Mouse (Mus musculus): ENCODE data around the gene Cacnb4. TPM values are rescaled to one million over a fixed set of nuclear protein-coding genes. Genes with fewer than 3 reads are reported as not detected.

Cacnb4 gene
- polyA plus RNA-seq, 1 experiment from 2014 or later, result 3.5 TPM

GRCm38 (mm10) chr2:52529245-52529644, 147.4 kb downstream of the Cacnb4 start:
- no peak overlapping the region for H3K4me2 ChIP-seq (replicated peaks; ENCODE audit: low read depth, low read length)
- H3K4me1 ChIP-seq (ENCODE audit: control insufficient read depth, insufficient read depth, low read length), result no peaks in the 10 kb centered on the region
- no peak for ATAC-seq (ENCODE audit: insufficient number of reproducible peaks, insufficient read depth, low FRiP score, low read depth)
- no peaks in the 10 kb centered on the region for H3K36me3 ChIP-seq (ENCODE audit: control insufficient read depth, insufficient read depth, low read length)
- WGBS, result 88% methylated on average over 7 of the region's 7 CpGs
- H3K4me3 ChIP-seq (ENCODE audit: low read depth, low read length), result no peak overlapping the region
- no peak overlapping the region for H3K9ac ChIP-seq (replicated peaks; ENCODE audit: low read depth, low read length)
- H3K27me3 ChIP-seq (ENCODE audit: control insufficient read depth, insufficient read depth, low read length), result no peaks in the 10 kb centered on the region
- no peaks in the 10 kb centered on the region for H3K9me3 ChIP-seq (ENCODE audit: control insufficient read depth, low read depth, low read length)
- no peak overlapping the region for H3K27ac ChIP-seq (ENCODE audit: low read length)

- Histone ChIP-seq H3K27me3 (ENCODE audit: control insufficient read depth, insufficient read depth, low read length) (no peaks in the 10 kb centered on the region), H3K4me3 (ENCODE audit: low read depth, low read length) (no peak overlapping the region), H3K27ac (ENCODE audit: low read length) (no peak overlapping the region), H3K9ac (replicated peaks; ENCODE audit: low read depth, low read length) (no peak overlapping the region), H3K4me1 (ENCODE audit: control insufficient read depth, insufficient read depth, low read length) (no peaks in the 10 kb centered on the region), H3K36me3 (ENCODE audit: control insufficient read depth, insufficient read depth, low read length) (no peaks in the 10 kb centered on the region), H3K4me2 (replicated peaks; ENCODE audit: low read depth, low read length) (no peak overlapping the region), H3K9me3 (ENCODE audit: control insufficient read depth, low read depth, low read length) (no peaks in the 10 kb centered on the region)
- ATAC-seq (ENCODE audit: insufficient number of reproducible peaks, insufficient read depth, low FRiP score, low read depth), result no peak
- WGBS, result 84% methylated on average over 11 of the region's 11 CpGs
These were observed 150.6 kb downstream of the Cacnb4 start for GRCm38 (mm10) chr2:52525876-52526592.

- Histone ChIP-seq H3K4me2 (replicated peaks; ENCODE audit: low read depth, low read length) (no peak overlapping the region), H3K4me1 (ENCODE audit: control insufficient read depth, insufficient read depth, low read length) (no peaks in the 10 kb centered on the region), H3K4me3 (ENCODE audit: low read depth, low read length) (no peak overlapping the region), H3K36me3 (ENCODE audit: control insufficient read depth, insufficient read depth, low read length) (no peaks in the 10 kb centered on the region), H3K27ac (ENCODE audit: low read length) (no peak overlapping the region), H3K27me3 (ENCODE audit: control insufficient read depth, insufficient read depth, low read length) (no peaks in the 10 kb centered on the region), H3K9me3 (ENCODE audit: control insufficient read depth, low read depth, low read length) (no peaks in the 10 kb centered on the region), H3K9ac (replicated peaks; ENCODE audit: low read depth, low read length) (no peak overlapping the region)
- ATAC-seq (ENCODE audit: insufficient number of reproducible peaks, insufficient read depth, low FRiP score, low read depth), result no peak
- 90% methylated on average over 7 of the region's 7 CpGs for WGBS
These were observed 153.4 kb downstream of the Cacnb4 start for GRCm38 (mm10) chr2:52523056-52523715.

- 76% methylated on average over 1 of the region's 1 CpGs for WGBS
- Histone ChIP-seq H3K4me2 (replicated peaks; ENCODE audit: low read depth, low read length) (no peak overlapping the region), H3K27ac (ENCODE audit: low read length) (no peak overlapping the region), H3K4me3 (ENCODE audit: low read depth, low read length) (no peak overlapping the region), H3K36me3 (ENCODE audit: control insufficient read depth, insufficient read depth, low read length) (no peaks in the 10 kb centered on the region), H3K27me3 (ENCODE audit: control insufficient read depth, insufficient read depth, low read length) (no peaks in the 10 kb centered on the region), H3K9ac (replicated peaks; ENCODE audit: low read depth, low read length) (no peak overlapping the region), H3K9me3 (ENCODE audit: control insufficient read depth, low read depth, low read length) (no peaks in the 10 kb centered on the region), H3K4me1 (ENCODE audit: control insufficient read depth, insufficient read depth, low read length) (no peaks in the 10 kb centered on the region)
- ATAC-seq (ENCODE audit: insufficient number of reproducible peaks, insufficient read depth, low FRiP score, low read depth), result no peak
These were observed 155.6 kb downstream of the Cacnb4 start for GRCm38 (mm10) chr2:52521012-52521411.

GRCm38 (mm10) chr2:52518740-52519139, 157.9 kb downstream of the Cacnb4 start:
- Histone ChIP-seq H3K9me3 (ENCODE audit: control insufficient read depth, low read depth, low read length) (no peaks in the 10 kb centered on the region), H3K4me3 (ENCODE audit: low read depth, low read length) (no peak overlapping the region), H3K36me3 (ENCODE audit: control insufficient read depth, insufficient read depth, low read length) (no peaks in the 10 kb centered on the region), H3K27ac (ENCODE audit: low read length) (no peak overlapping the region), H3K4me2 (replicated peaks; ENCODE audit: low read depth, low read length) (no peak overlapping the region), H3K4me1 (ENCODE audit: control insufficient read depth, insufficient read depth, low read length) (no peaks in the 10 kb centered on the region), H3K9ac (replicated peaks; ENCODE audit: low read depth, low read length) (no peak overlapping the region), H3K27me3 (ENCODE audit: control insufficient read depth, insufficient read depth, low read length) (no peaks in the 10 kb centered on the region)
- ATAC-seq (ENCODE audit: insufficient number of reproducible peaks, insufficient read depth, low FRiP score, low read depth), result no peak
- WGBS, result 89% methylated on average over 4 of the region's 4 CpGs

GRCm38 (mm10) chr2:52516534-52516933, 160.1 kb downstream of the Cacnb4 start:
- Histone ChIP-seq H3K9me3 (ENCODE audit: control insufficient read depth, low read depth, low read length) (no peaks in the 10 kb centered on the region), H3K4me3 (ENCODE audit: low read depth, low read length) (no peak overlapping the region), H3K36me3 (ENCODE audit: control insufficient read depth, insufficient read depth, low read length) (no peaks in the 10 kb centered on the region), H3K9ac (replicated peaks; ENCODE audit: low read depth, low read length) (no peak overlapping the region), H3K27me3 (ENCODE audit: control insufficient read depth, insufficient read depth, low read length) (no peaks in the 10 kb centered on the region), H3K27ac (ENCODE audit: low read length) (no peak overlapping the region), H3K4me2 (replicated peaks; ENCODE audit: low read depth, low read length) (no peak overlapping the region), H3K4me1 (ENCODE audit: control insufficient read depth, insufficient read depth, low read length) (no peaks in the 10 kb centered on the region)
- no peak for ATAC-seq (ENCODE audit: insufficient number of reproducible peaks, insufficient read depth, low FRiP score, low read depth)
- WGBS, result 75% methylated on average over 3 of the region's 3 CpGs

GRCm38 (mm10) chr2:52512865-52513388, 163.7 kb downstream of the Cacnb4 start:
- Histone ChIP-seq H3K4me3 (ENCODE audit: low read depth, low read length) (no peak overlapping the region), H3K27ac (ENCODE audit: low read length) (no peak overlapping the region), H3K36me3 (ENCODE audit: control insufficient read depth, insufficient read depth, low read length) (no peaks in the 10 kb centered on the region), H3K9ac (replicated peaks; ENCODE audit: low read depth, low read length) (no peak overlapping the region), H3K4me1 (ENCODE audit: control insufficient read depth, insufficient read depth, low read length) (no peaks in the 10 kb centered on the region), H3K9me3 (ENCODE audit: control insufficient read depth, low read depth, low read length) (no peaks in the 10 kb centered on the region), H3K27me3 (ENCODE audit: control insufficient read depth, insufficient read depth, low read length) (no peaks in the 10 kb centered on the region), H3K4me2 (replicated peaks; ENCODE audit: low read depth, low read length) (no peak overlapping the region)
- 75% methylated on average over 3 of the region's 3 CpGs for WGBS
- no peak for ATAC-seq (ENCODE audit: insufficient number of reproducible peaks, insufficient read depth, low FRiP score, low read depth)

GRCm38 (mm10) chr2:52512206-52512605, 164.4 kb downstream of the Cacnb4 start:
- H3K27me3 ChIP-seq (ENCODE audit: control insufficient read depth, insufficient read depth, low read length), result no peaks in the 10 kb centered on the region
- H3K4me2 ChIP-seq (replicated peaks; ENCODE audit: low read depth, low read length), result no peak overlapping the region
- H3K27ac ChIP-seq (ENCODE audit: low read length), result no peak overlapping the region
- H3K36me3 ChIP-seq (ENCODE audit: control insufficient read depth, insufficient read depth, low read length), result no peaks in the 10 kb centered on the region
- H3K4me3 ChIP-seq (ENCODE audit: low read depth, low read length), result no peak overlapping the region
- WGBS, result 39% methylated on average over 3 of the region's 3 CpGs
- no peak overlapping the region for H3K9ac ChIP-seq (replicated peaks; ENCODE audit: low read depth, low read length)
- no peak for ATAC-seq (ENCODE audit: insufficient number of reproducible peaks, insufficient read depth, low FRiP score, low read depth)
- H3K4me1 ChIP-seq (ENCODE audit: control insufficient read depth, insufficient read depth, low read length), result no peaks in the 10 kb centered on the region
- no peaks in the 10 kb centered on the region for H3K9me3 ChIP-seq (ENCODE audit: control insufficient read depth, low read depth, low read length)
